Mouse (Mus musculus): ENCODE results near the gene Gng11.

Gng11 gene

GRCm38 (mm10) chr6:4003890-4004306 is at the start of gene Gng11:
Gene Gng11, plus strand, starts transcription at chr6:4003904.
- DNase-seq = peak; percentile 83

GRCm38 (mm10) chr6:3954969-3955368 is 48.7 kb upstream of the Gng11 start:
- DNase-seq = no peak

GRCm38 (mm10) chr6:3967676-3968626 is 35.8 kb upstream of the Gng11 start:
- peak; percentile 58 for DNase-seq

- no peak for DNase-seq
Observed at GRCm38 (mm10) chr6:3973679-3974078, 30.0 kb upstream of the Gng11 start.

GRCm38 (mm10) chr6:3982661-3983284 is 20.9 kb upstream of the Gng11 start:
- no peak for DNase-seq

- DNase-seq = no peak
Observed at GRCm38 (mm10) chr6:3988750-3989149, 15.0 kb upstream of the Gng11 start, which contains the start of gene Tfpi2. Gene Tfpi2, minus strand, starts transcription at chr6:3988919.

GRCm38 (mm10) chr6:3993492-3993891 is 10.2 kb upstream of the Gng11 start, which contains the start of gene Gngt1:
Gene Gngt1, plus strand, starts transcription at chr6:3993792.
- no peak for DNase-seq

- DNase-seq = no peak
Observed at GRCm38 (mm10) chr6:3998089-3998488, 5.6 kb upstream of the Gng11 start.

- DNase-seq = no peak
Observed at GRCm38 (mm10) chr6:3999296-3999695, 4.4 kb upstream of the Gng11 start.

- no peak for DNase-seq
Observed at GRCm38 (mm10) chr6:4000716-4001115, 3.0 kb upstream of the Gng11 start.

- DNase-seq = no peak
Observed at GRCm38 (mm10) chr6:4003445-4003844, 259 bp upstream of the Gng11 start.

GRCm38 (mm10) chr6:4004808-4005207 is 1.1 kb downstream of the Gng11 start:
- no peak for DNase-seq

GRCm38 (mm10) chr6:4008501-4009040 is 4.9 kb downstream of the Gng11 start:
- DNase-seq = peak; percentile 52

- DNase-seq = no peak
Observed at GRCm38 (mm10) chr6:4009548-4009947, 5.8 kb downstream of the Gng11 start.

GRCm38 (mm10) chr6:4022645-4023044 is 18.9 kb downstream of the Gng11 start:
- no peak for DNase-seq

- no peak for DNase-seq
Observed at GRCm38 (mm10) chr6:4026367-4026766, 22.7 kb downstream of the Gng11 start.

- peak; percentile 1 for DNase-seq
Observed at GRCm38 (mm10) chr6:4030956-4031355, 27.3 kb downstream of the Gng11 start.

GRCm38 (mm10) chr6:4041821-4042220 is 38.1 kb downstream of the Gng11 start:
- no peak for DNase-seq

GRCm38 (mm10) chr6:4047200-4047599 is 43.5 kb downstream of the Gng11 start:
- DNase-seq = no peak

- peak; percentile 26 for DNase-seq
Observed at GRCm38 (mm10) chr6:4052843-4053242, 49.1 kb downstream of the Gng11 start.

GRCm38 (mm10) chr6:4054387-4054786 is 50.7 kb downstream of the Gng11 start:
- DNase-seq = no peak

Measured in lung, postnatal 36 days (tissue).